Mouse (Mus musculus): ENCODE results near the gene Acot7.

Gene Acot7

DNA sequence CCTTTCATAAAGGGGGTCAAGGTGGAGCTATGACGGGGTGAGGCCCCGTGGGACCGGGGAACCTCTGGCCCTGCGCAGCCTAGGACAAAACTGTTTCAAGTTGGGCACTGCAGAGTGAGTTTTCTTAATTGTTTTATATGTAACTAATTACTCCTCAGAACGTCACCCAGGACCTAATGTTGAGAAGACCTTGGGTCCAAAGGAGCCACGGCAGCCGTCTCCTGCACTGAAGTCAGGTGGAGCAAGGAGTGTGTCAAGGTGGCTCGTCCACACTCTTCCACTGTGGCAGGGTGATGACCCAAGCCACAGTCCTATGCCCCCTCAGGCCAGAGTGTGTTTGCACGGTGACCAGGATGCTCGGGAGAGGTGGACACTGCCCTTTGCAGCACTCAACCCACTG lies 125.2 kb downstream of the Acot7 start:
- DNase-seq = no peak

DNA sequence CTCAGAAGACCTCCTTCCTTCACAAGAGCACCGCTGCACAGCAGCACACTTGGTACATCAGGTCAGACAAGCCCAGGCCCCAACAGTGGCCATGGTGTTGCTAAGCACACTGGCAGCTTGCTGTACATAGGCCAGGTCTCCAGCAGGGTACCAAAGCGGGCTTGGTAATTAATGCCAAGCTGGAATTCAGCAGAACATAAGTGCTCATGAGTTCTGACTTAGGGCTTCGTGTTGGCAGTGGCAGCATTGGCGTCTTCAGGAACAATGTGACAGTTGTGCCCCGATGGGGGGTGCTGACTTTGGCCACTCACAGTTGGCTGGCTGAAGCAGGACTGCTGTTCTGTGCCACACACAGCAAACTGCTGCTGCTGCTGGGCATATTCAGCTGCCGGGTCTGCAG lies 126.8 kb downstream of the Acot7 start:
- no peak for DNase-seq

DNA sequence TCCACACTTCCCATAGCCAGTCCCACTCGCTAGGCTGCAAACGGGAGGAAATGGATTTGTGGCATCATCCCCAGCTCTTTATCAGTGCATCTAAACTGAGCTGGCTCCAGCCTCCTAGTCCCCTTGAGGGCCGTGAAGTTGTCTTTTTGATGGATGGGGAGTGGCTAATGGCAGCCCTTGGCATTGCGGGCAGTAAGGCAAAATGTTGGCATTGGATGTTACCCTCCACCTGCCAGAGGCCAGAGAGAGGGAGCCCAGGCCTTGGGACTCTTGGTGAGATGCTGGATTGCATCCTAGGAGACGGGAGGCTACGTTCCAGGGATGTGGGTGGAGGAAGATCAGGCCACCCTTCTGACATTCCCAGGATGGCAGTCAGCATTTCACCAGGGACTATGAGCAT lies 128.1 kb downstream of the Acot7 start:
- DNase-seq = no peak

DNA sequence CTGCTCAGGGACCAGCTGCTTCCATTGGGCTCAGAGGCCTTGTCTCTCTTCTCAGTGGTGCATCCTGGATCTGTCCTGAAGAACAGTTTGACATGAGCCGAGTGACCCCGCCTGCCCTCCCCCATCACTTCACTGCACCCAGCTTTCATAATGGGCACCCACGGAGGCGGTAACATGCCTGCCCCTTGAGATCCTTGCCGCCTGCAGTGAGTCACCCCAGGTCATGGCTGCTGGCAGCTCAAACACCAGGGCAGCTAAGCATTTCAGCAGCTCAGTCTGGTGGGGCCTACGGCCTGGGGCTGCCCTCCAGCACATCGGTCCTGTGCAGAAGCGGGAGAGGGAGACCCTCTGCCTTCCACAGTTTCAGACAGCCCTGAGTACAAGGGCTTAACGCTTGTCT lies 129.6 kb downstream of the Acot7 start:
- no peak for DNase-seq

DNA sequence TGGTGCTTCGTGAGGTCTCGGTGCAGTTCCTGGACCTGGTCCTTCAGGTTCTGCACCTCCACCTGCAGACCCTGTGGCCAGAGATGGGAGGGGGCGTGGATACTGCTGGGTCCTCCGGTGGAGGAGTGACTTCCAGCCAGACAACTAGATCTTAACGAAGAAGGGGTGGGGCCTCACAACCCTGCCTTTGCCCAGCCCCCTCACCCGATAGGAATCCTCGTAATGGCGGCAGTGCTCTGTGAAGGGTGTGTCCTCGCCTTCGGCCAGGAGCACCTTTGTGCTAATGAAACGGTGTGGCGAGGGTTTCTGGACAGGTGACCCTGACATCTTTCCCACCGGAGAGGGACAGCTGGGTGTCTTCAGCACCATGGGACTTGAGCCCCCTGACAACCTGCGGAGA lies 134.3 kb downstream of the Acot7 start:
- no peak for DNase-seq

DNA sequence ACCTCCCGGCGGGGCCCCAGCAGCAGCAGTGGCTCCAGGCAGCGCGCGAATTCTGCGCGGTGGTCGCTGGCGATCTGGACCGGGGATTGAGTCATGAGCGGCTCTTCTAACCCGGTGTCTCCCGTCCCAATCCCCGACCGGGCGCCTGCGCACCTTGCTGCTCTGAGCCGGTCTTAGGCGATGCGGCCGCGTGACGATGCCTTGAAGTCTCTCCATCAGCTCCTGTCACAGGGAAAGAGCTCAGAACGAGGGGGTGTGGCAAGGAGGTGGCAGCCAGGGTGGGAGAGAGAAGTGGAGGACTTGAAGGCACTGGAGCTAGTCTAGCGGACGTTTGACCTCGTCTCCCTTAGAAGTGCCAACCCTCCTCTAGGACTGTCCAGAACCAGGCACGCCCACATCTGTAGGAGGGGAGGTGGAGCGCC lies 135.3 kb downstream of the Acot7 start:
- no peak for DNase-seq

DNA sequence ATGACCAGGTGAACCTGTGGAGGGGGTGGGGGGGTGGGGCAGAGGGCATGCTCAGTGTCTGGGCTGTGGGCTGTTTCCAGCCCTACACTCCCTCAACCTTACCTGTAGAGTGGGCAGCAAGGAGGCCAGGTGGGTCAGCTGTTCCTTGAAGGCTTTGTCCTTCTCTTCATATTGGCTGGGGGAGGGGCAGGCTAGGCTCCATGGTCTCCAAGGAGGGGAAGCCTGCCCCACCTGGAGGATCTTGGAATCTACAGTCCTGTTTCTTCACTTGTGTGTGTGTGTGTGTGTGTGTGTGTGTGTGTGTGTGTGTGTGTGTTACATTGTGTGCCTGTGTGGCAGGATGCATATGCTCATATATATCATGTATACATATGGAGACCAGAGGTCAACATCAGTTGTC lies 136.0 kb downstream of the Acot7 start:
- DNase-seq = no peak

DNA sequence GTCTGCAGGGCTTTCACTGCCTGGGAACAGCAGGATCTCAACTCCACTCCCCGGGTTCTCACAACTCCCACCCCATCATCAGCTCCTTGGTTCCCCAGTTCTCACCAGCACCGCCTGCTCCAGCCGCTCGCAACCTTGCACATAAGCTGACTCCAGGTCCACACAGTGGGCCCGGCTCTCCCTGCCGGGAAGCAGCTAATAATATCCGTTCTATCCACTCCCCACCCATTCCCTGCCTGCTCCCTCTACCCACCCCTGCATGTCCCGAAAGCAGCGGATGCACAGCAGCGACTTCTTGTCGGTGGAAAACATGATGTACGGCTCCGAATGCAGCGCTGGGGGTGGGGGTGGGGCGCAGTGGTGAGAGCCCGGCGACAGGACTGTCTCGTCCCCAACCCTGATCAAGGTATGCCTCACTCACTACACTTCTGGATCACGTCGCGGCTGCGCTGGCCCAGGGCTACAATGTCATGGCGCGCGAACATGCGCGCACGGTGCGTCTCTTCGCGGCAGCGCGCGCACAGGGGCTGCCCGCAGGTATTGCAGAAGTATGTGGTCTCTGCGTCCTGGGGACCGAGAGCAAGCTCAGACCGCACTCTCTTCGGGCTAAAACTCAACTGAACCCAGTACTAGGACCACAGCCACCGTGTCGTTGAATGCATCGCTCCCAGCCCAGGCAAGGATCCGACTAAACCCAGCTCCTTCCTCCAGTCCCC lies 137.7 kb downstream of the Acot7 start:
- DNase-seq = no peak

DNA sequence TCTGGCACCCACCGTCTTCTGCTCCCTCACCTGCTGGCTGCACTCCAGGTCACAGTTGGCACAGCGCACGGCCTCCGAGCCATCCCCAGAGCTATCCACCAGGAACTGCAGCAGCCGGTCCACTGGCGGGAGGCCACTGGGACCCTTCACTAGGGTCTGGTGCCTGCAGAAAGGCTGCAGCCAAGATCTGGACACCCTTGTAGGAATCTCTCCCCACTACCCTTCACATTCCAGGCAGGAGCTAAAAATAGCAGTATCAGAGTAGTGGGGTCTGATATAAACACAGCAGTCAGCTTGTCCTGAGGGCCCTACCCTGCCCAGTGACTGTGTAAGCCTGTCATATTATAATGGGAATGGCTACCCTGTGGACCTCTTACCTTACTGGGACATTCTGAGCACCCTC lies 139.7 kb downstream of the Acot7 start:
- DNase-seq = no peak

DNA sequence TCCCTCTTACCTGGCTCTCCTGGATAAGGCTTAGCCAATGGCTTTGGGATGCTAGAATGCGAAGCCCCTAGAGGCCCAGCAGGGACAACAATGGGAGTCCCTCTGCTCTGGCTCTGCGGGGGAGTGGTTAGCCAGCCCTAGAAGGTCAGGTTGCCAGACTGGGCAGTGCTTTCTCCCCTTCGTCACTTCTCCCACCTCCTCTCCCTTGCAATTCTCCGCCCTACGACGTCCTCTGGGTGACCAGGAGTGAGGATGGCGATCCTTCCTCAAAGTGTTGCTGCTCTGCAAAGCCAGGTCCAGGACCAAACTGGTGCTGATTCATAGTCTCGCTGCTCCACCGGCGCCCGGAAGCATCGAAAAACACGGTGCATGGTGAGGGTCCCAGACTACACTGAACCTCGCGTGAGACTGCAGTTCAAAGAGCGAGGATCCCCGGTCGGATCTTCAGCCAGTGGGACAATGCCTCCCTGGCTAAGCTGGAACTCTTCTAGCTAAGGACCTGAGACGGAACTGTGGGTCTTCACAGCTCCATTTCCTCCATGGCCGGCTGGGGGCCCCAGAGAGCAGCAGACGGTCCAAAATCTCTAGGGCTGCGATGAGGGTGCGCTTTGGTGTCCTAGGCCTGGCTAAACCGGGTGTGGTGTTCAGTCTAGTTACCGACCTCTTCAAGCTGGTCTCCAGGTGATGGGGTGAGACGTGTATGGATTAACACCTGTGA lies 140.7 kb downstream of the Acot7 start, which contains the start of gene Rnf207:
Gene Rnf207, minus strand, starts transcription at position 477 of the 718 bp plus-strand sequence.
- DNase-seq = no peak
